Mouse (Mus musculus) embryonic facial prominence, embryonic 11.5 days (tissue): ENCODE data around the gene Sass6. TPM values are rescaled to one million over a fixed set of nuclear protein-coding genes. Genes with fewer than 3 reads are reported as not detected.

Experiments
- ATAC-seq: fragments of 200-750 bp; cut with Nextera tagmentation; replicated peaks from 2 replicates; pipeline ENCODE4 v1.8.0; 2017; ENCODE audit warnings: low read depth; ENCODE audit not compliant: insufficient number of reproducible peaks, low FRiP score, low TSS enrichment
- DNase-seq: peaks from one replicate; pipeline ENCODE4 v3.0.0-alpha.2; 2015; ENCODE audit warnings: low spot score
- H3K27ac ChIP-seq: fragments of 300-500 bp; sonication (generic); replicated peaks from 2 replicates; pipeline ENCODE4 v1.5.1; 2014; ENCODE audit warnings: mild to moderate bottlenecking, low read depth, low read length, control low read depth
- H3K27me3 ChIP-seq: fragments of 300-500 bp; sonication (generic); 2 replicates; pipeline ENCODE4 v1.6.1; 2014; ENCODE audit warnings: mild to moderate bottlenecking, low read length, moderate library complexity, mixed read lengths; ENCODE audit not compliant: control insufficient read depth, insufficient read depth
- H3K36me3 ChIP-seq: fragments of 300-500 bp; sonication (generic); replicated peaks from 2 replicates; pipeline ENCODE4 v1.6.1; 2014; ENCODE audit warnings: low read depth, mild to moderate bottlenecking, low read length, moderate library complexity, mixed read lengths; ENCODE audit not compliant: control insufficient read depth, insufficient read depth
- H3K4me1 ChIP-seq: fragments of 300-500 bp; sonication (generic); 2 replicates; pipeline ENCODE4 v1.6.1; 2014; ENCODE audit warnings: low read length, mixed read lengths; ENCODE audit not compliant: control insufficient read depth, insufficient read depth
- H3K4me2 ChIP-seq: fragments of 300-500 bp; sonication (generic); 2 replicates; pipeline ENCODE4 v1.6.1; 2014; ENCODE audit warnings: low read depth, mild to moderate bottlenecking, control low read depth, low read length, moderate library complexity
- H3K4me3 ChIP-seq: fragments of 300-500 bp; sonication (generic); 2 replicates; pipeline ENCODE4 v1.5.1; 2014; ENCODE audit warnings: low read depth, low read length, control low read depth
- H3K9ac ChIP-seq: fragments of 300-500 bp; sonication (generic); replicated peaks from 2 replicates; pipeline ENCODE4 v1.6.1; 2014; ENCODE audit warnings: mild to moderate bottlenecking, control low read depth, low read length
- H3K9me3 ChIP-seq: fragments of 300-500 bp; sonication (generic); replicated peaks from 2 replicates; pipeline ENCODE4 v1.6.1; 2016; ENCODE audit warnings: mild to moderate bottlenecking, low read length, inconsistent platforms, mixed read lengths; ENCODE audit not compliant: control insufficient read depth
- WGBS: fragments of 180-500 bp; shearing (Covaris S2); extraction: QIAGEN DNeasy Blood & Tissue Kit; methylation state at CpG from one replicate; pipeline ENCODE4 v1.1.7; 2014; 5-methylcytosine and 5-hydroxymethylcytosine counted together
- polyA plus RNA-seq: library from polyadenylated mRNA; unstranded; fragments of >200 nt; fragmentation: Nextera tagmentation; extraction: Ambion mirVana; gene quantifications from 2 replicates; pipeline ENCODE4 v1.2.1, GENCODE M21; 2014

Sass6 gene
- polyA plus RNA-seq, 1 experiment from 2014 or later, result 38.7 TPM

DNA sequence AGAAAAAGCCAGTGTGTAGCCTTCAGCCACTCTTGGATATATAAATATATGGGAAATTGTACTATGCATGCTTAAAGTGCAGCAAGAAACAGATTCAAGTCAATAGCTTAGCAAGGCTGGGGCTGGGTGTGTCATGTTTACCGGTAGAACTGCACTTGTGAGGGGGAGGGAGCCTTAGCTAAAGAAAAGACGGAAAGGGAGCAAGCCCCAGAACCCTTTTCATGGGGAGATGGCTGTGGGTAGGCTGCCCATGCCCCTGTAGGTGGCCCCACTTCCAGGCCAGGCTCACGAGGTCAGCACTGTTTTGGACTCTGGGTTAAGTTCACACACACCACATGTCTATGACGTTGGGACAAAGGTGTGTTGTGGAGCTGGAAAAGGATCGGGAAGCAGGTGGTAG is 41.0 kb downstream of the Sass6 start:
- no peak for ATAC-seq
- no peaks in the 10 kb centered on the region for H3K9me3 ChIP-seq
- no peaks in the 10 kb centered on the region for H3K4me1 ChIP-seq
- DNase-seq, result no peak
- H3K36me3 ChIP-seq, result peaks cover 3% of the 10 kb centered on the region
- H3K4me2 ChIP-seq, result no peak overlapping the region
- no peaks in the 10 kb centered on the region for H3K27me3 ChIP-seq
- 76% methylated on average over 5 of the region's 5 CpGs for WGBS
- no peak overlapping the region for H3K9ac ChIP-seq
- no peak overlapping the region for H3K4me3 ChIP-seq
- H3K27ac ChIP-seq, result no peak overlapping the region

DNA sequence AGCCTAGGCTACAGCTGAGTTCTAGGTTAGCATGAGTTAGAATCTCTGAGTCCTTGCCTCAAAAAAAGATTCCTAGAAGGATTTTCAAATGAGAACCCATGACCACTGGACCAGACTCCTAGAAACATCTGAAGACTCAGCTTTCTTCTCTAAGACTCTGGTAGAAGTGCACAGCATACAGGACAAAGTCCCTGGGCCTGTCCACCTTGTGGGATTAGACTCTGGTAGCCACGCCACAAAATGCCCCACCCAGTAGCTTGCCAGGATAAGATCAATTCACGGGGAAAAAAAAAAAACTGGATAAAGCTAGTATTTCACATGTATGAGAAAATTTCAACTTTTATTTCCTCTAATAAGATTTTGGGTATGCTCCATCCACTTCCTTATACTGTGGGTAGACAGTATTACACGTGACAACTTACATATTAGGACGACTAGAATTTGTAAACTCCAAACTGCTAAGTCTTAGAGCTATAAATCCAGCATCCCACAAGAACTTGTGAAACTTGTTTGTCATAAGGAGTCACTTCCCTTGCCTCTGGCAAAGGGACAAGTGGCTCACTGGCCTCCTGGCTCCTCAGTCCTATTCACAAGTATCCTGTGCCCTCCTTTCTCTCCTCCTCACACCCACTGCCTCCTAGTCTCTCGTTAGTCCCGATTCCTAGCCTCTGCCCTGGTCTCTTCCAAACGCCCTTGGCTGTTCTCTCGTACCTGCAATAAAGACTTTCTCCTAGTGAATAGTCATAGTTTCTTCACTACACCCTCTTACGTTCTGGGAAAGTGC is 43.1 kb downstream of the Sass6 start:
- Histone ChIP-seq H3K36me3 (peaks cover 6% of the 10 kb centered on the region), H3K4me3 (no peak overlapping the region), H3K27ac (no peak overlapping the region), H3K27me3 (no peaks in the 10 kb centered on the region), H3K9ac (no peak overlapping the region), H3K4me2 (no peak overlapping the region), H3K9me3 (no peaks in the 10 kb centered on the region), H3K4me1 (no peaks in the 10 kb centered on the region)
- 89% methylated on average over 9 of the region's 9 CpGs for WGBS
- ATAC-seq (no peak), DNase-seq (no peak)

DNA sequence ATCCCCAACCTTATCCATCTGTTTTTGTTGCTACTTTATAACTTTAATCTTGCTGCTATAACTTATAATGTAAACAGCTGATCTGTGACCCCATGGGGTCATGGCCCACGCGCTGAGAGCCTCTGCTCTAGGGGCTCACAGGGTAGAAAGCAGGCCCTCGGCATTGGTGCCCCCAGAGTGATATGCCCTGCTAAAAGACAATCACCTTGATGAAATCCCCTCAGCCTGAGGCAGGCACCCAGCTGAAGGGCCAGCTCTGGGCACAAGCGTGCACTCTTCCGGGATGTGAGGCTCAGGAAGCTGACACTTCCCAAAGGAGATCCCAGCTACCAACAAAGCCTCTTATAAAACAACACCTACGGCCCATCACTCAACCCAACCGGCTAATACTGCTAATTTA is 43.8 kb downstream of the Sass6 start:
- no peak overlapping the region for H3K4me2 ChIP-seq
- H3K9me3 ChIP-seq, result no peaks in the 10 kb centered on the region
- 92% methylated on average over 7 of the region's 7 CpGs for WGBS
- H3K9ac ChIP-seq, result no peak overlapping the region
- H3K4me3 ChIP-seq, result no peak overlapping the region
- H3K27me3 ChIP-seq, result no peaks in the 10 kb centered on the region
- DNase-seq, result no peak
- peaks cover 6% of the 10 kb centered on the region for H3K36me3 ChIP-seq
- H3K27ac ChIP-seq, result no peak overlapping the region
- no peaks in the 10 kb centered on the region for H3K4me1 ChIP-seq
- no peak for ATAC-seq

DNA sequence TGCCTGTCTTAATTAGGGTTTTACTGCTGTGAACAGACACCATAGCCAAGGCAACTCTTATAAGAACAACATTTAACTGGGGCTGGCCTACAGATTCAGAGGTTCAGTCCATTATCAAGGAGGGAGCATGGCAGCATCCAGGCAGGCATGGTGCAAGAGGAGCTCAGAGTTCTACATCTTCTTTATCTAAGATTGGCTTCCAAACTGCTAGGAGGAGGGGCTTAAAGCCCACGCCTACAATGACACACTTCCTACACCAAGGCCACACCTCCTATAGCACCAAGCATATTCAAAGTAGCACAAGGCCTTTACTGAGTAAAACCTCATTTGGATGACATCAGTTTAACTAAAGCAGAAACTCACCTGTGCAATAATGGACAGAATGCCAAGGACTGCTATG is 45.2 kb downstream of the Sass6 start:
- H3K36me3 ChIP-seq, result peaks cover 6% of the 10 kb centered on the region
- DNase-seq (no peak), ATAC-seq (no peak)
- H3K4me3 ChIP-seq, result no peak overlapping the region
- no peaks in the 10 kb centered on the region for H3K4me1 ChIP-seq
- H3K9ac ChIP-seq, result no peak overlapping the region
- no peak overlapping the region for H3K4me2 ChIP-seq
- 91% methylated on average over 1 of the region's 1 CpGs for WGBS
- H3K27ac ChIP-seq, result no peak overlapping the region
- no peaks in the 10 kb centered on the region for H3K9me3 ChIP-seq
- no peaks in the 10 kb centered on the region for H3K27me3 ChIP-seq

DNA sequence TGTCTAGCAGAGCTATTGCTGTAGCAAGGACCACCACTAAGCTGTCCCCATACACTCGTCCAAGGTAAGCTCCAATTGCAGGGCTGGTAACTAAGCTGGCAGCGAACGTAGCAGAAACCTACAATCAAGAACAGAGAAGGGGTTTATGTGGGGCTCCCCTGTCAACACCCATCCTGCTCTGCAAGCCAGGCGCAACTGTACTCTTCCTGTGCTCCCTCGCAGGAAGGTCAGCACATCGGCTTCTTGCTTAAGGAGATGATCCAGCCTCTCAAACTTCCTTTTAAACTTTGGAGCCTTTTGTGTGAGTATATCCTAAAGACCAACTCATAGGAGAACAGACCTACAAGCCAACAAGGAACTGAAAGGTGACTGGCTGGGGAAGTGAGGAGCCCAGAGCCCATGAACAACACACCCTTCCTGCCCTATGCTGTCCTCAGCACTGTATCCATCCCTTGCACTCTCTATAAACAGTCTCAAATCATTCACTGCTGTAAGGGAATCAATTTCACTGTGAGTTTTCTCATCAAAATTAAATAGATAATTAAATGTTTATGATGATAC is 47.1 kb downstream of the Sass6 start:
- Histone ChIP-seq H3K36me3 (peaks cover 6% of the 10 kb centered on the region), H3K9me3 (no peaks in the 10 kb centered on the region), H3K4me2 (no peak overlapping the region), H3K9ac (no peak overlapping the region), H3K4me1 (no peaks in the 10 kb centered on the region), H3K4me3 (no peak overlapping the region), H3K27me3 (no peaks in the 10 kb centered on the region), H3K27ac (no peak overlapping the region)
- 93% methylated on average over 6 of the region's 6 CpGs for WGBS
- ATAC-seq, result no peak
- no peak for DNase-seq

DNA sequence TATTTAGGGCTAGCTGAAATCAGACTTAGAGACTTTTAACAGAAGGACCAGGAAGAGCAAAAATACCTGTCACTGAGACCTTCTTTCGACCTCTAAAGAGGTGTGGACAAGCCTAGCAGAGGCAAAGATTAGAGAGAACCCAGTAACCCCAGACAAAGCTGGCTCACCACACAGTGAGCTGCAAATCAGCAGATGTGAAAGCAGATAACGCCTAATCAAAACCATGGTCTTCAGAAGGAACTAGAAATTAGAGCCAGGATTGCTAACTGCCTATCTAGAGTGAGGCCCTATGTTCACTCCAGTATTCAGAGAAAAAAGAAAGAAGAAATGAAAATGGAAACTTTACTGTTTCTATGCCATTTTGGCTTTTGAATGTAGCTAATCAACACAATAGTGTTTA is 47.6 kb downstream of the Sass6 start:
- ATAC-seq, result no peak
- no peak overlapping the region for H3K4me3 ChIP-seq
- H3K9ac ChIP-seq, result no peak overlapping the region
- H3K27ac ChIP-seq, result no peak overlapping the region
- no peaks in the 10 kb centered on the region for H3K27me3 ChIP-seq
- no peaks in the 10 kb centered on the region for H3K9me3 ChIP-seq
- no peak overlapping the region for H3K4me2 ChIP-seq
- WGBS, result 82% methylated on average over 2 of the region's 2 CpGs
- H3K36me3 ChIP-seq, result peaks cover 6% of the 10 kb centered on the region
- no peak for DNase-seq
- no peaks in the 10 kb centered on the region for H3K4me1 ChIP-seq

DNA sequence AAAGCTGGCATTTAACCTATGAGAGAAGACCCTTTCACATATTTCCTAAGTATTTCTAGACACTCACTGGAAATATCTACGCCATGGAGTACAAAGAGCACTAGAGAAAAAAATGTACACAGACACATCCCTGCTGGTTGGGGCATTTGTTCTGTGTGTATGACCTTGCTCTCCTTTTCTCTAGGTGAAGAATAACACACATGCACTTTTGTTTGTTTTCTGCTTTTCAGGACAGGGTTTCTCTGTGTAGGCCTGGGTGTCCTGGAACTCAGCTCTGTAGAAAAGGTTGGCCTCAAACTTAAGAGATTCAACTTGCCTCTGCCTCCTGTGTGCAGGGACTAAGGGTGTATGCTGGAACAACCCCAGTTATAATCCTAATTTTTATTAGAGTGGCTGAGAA is 51.6 kb downstream of the Sass6 start:
- H3K27ac ChIP-seq, result no peak overlapping the region
- 97% methylated on average over 1 of the region's 1 CpGs for WGBS
- H3K9me3 ChIP-seq, result no peaks in the 10 kb centered on the region
- no peak overlapping the region for H3K4me2 ChIP-seq
- no peak overlapping the region for H3K4me3 ChIP-seq
- no peak overlapping the region for H3K9ac ChIP-seq
- no peak for DNase-seq
- H3K36me3 ChIP-seq, result no peaks in the 10 kb centered on the region; the same call in none of the 2 replicates
- ATAC-seq, result no peak
- H3K4me1 ChIP-seq, result no peaks in the 10 kb centered on the region
- H3K27me3 ChIP-seq, result no peaks in the 10 kb centered on the region

DNA sequence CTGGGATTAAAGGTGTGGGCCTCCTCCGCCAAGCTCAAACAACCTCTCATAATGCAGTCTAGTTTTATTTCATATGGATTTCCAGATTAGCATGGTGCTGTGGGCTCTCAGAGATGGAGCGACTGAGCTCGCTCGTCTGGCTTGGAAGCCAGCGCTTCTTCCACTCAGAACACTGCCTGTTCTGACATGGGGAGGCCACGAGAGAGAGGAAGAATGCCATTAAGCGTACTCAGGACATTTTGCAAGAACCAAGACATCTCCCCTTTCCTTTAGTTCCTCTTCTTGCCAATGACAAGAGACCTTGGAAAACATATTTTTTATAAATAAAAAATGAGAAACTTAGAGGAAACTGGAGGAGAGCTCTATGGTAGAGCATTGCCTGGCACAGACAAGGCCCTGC is 54.0 kb downstream of the Sass6 start:
- Histone ChIP-seq H3K9ac (no peak overlapping the region), H3K4me1 (no peaks in the 10 kb centered on the region), H3K4me2 (no peak overlapping the region), H3K27ac (no peak overlapping the region), H3K4me3 (no peak overlapping the region), H3K27me3 (no peaks in the 10 kb centered on the region), H3K9me3 (no peaks in the 10 kb centered on the region), H3K36me3 (no peaks in the 10 kb centered on the region; the same call in 1 of the 2 replicates)
- DNase-seq (no peak), ATAC-seq (no peak)
- WGBS, result 90% methylated on average over 7 of the region's 7 CpGs
